Mouse (Mus musculus): Measurements from ENCODE around the gene Gstm7.

DNA sequence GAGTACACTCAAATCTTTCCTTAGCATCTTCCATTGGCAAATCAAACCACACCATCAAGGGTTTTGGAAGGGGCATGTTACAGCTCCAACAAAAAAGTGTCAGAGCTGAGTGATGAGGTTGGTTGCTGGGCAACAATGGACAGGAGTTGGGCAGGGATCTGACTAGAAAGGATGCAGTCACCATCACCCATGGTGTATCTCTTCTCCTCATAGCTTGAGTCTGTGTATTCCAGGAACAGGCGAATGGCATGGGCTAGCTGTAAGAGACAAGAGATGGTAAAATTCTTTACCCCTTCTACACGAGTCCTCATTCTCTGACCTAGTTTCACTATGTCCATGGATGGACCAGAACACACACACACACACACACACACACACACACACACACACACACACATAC lies 483 bp downstream of the Gstm7 start:
- TF ChIP-seq CTCF (IDR thresholded peaks at IDR 0.05; ENCODE audit: low read depth) = no peak
- no peak for TF ChIP-seq EP300 (optimal IDR thresholded peaks at IDR 0.05)

Measured in stomach, postnatal 0 days (tissue).